Mouse (Mus musculus): ENCODE measurements around the gene Gm8897. TPM values are rescaled to one million over a fixed set of nuclear protein-coding genes. Genes with fewer than 3 reads are reported as not detected.

The Gm8897 gene
- not detected for polyA plus RNA-seq (2017; shearing (Covaris generic))

DNA sequence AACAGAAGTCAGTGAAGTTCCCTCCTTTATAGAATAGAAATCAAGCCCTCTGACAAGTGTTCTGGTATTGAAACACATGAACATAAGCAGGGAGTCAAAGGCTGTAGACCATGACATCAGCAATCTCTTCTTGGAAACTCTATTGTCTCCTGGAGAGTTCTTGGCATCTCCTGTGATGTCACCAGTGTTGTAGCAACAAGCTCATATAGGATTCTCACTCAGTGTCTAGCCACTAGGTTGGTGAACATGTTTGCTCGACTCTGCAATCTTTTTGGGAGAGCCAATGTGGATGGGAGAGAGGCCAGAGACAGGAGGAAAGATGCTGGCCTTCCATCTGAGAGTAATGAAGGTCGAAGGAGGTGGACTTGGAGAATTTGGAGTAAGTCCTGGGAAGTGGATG lies at the start of gene Gm8897:
Gene Gm8897 (plus strand): TSS at position 301 of the 400 bp plus-strand sequence.

Other genes starting within 250 kb of the Gm8897 start
- gene Gm5861, start 233.3 kb upstream of the Gm8897 start, polyA plus RNA-seq (2017; shearing (Covaris generic)): not detected
- gene Gm8890, start 160.4 kb upstream of the Gm8897 start, polyA plus RNA-seq (2017; shearing (Covaris generic)): not detected
- 0.77 TPM for gene Speer1, start 74.9 kb upstream of the Gm8897 start, polyA plus RNA-seq (2017; shearing (Covaris generic))
- not detected for gene Gm8906, start 86.3 kb downstream of the Gm8897 start, polyA plus RNA-seq (2017; shearing (Covaris generic))
- gene Gm6460, start 178.5 kb downstream of the Gm8897 start, polyA plus RNA-seq (2017; shearing (Covaris generic)): not detected